Mouse (Mus musculus) erythroid progenitor cell, adult 5-6 weeks (primary cell): Measurements from ENCODE around the gene Gm13083. TPM values are rescaled to one million over a fixed set of nuclear protein-coding genes. Genes with fewer than 3 reads are reported as not detected.
A peak's percentile ranks its signal among the peaks of the same experiment; 100 is the strongest.
"Not testable (repeated sequence)": the region's sequence is repeated elsewhere in the genome, so short reads cannot be mapped to it uniquely, and the experiment has no call there.

Experiments
- ATAC-seq: replicated peaks from 2 replicates; pipeline ENCODE4 v1.8.0; 2016; ENCODE audit warnings: moderate number of reproducible peaks, mild to moderate bottlenecking, moderate TSS enrichment, inconsistent platforms; ENCODE audit not compliant: poor library complexity, low FRiP score, severe bottlenecking
- total RNA-seq, 2 experiments: library from RNA; stranded (forward) in 1 of 2; stranded (reverse) in 1 of 2; fragments of 150-400 nt in 1 of 2; fragments of 186-747, 209-891 nt in 1 of 2; gene quantifications; 2 replicates each; pipeline versions ENCODE4 v1.2.3 to v1.2.4; 2015 to 2017; ENCODE audit warnings: low replicate concordance in 2 of 2

Gm13083 gene
- total RNA-seq (2015; ENCODE audit: low replicate concordance) (not detected in 2 replicates), total RNA-seq (2017; ENCODE audit: low replicate concordance) (not detected in 2 replicates)

DNA sequence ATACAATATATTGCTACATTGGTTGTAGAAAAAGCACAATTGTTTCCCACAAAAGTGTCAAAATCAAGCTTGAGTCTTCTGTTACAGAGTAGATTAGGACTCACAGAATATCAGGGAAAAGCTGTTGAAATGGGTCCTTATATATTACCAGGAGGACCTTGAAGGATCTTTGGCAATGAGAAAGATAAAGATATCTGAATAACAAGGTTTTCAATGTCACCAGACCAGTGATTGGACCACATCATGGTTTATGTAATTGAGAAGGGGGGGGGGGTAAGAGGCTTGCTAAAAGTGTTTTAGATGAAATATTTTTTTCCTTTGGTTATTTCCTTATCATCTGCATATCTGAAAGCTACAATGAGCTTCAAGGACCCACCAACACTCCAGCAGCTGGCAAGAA lies at the start of gene Gm13083:
Gm13083 (plus strand) TSS at position 301 of the 400 bp plus-strand sequence.
- not testable (repeated sequence) for ATAC-seq

DNA sequence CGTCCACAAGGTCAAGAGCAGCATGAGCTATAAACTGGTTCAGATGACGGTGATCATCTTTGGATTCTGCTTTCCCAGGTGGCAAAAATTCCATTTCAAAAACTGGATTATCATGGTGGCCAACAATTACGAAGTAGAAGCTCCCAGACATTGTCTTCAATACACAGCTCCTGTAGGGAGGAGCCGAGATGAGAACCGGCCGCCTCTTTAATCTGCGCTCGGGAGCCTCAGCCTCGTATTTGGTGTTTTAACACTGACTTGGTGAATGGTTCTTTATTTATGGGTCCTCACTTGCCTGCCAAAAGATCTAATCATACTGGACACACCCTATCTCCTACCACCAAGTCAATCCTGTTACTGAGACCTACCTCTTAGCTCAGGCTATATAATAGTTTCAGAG lies 2.9 kb upstream of the Gm13083 start:
- peak; percentile 80 for ATAC-seq

DNA sequence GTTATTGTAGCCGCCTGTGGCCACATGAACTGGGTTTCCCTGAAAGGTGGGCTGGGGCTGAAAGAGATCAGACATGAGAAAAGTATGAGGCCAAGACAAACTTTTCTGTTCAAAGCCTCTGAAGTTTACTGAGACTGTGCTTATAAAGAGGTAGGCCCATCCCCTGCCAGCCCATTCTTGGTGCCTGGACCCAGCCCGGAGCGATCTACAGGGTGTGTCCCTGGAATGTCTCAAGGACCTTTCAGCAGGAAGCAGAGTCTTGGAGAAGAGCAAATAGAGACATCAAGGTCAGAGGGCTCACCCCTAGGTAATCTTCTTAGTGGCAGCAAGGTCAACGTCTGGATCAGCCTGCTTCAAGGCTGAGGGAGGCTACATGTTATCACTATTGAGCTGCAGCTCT lies 3.3 kb downstream of the Gm13083 start:
- not testable (repeated sequence) for ATAC-seq

- not testable (repeated sequence) for ATAC-seq
Observed at GRCm38 (mm10) chr4:143657146-143657545, 42.3 kb downstream of the Gm13083 start, which contains the start of gene Gm13088. Gene Gm13088, minus strand, starts transcription at chr4:143657246.

Other genes starting within 250 kb of the Gm13083 start
- gene Pramel1, start 220.6 kb upstream of the Gm13083 start, total RNA-seq (2015; ENCODE audit: low replicate concordance) = not detected in 2 replicates
- gene Pramel1, start 220.6 kb upstream of the Gm13083 start, total RNA-seq (2017; ENCODE audit: low replicate concordance) = not detected in 2 replicates
- 2.1 and 5.0 TPM in 2 replicates for gene Pramef8, start 202.6 kb upstream of the Gm13083 start, total RNA-seq (2015; ENCODE audit: low replicate concordance)
- gene Pramef8, start 202.6 kb upstream of the Gm13083 start, total RNA-seq (2017; ENCODE audit: low replicate concordance) = 0.15 and 3.3 TPM in 2 replicates
- gene Oog4, start 164.7 kb upstream of the Gm13083 start, total RNA-seq (2015; ENCODE audit: low replicate concordance) = not detected in 2 replicates
- not detected in 2 replicates for gene Oog4, start 164.7 kb upstream of the Gm13083 start, total RNA-seq (2017; ENCODE audit: low replicate concordance)
- gene Gm13043, start 103.7 kb upstream of the Gm13083 start, total RNA-seq (2015; ENCODE audit: low replicate concordance) = not detected in 2 replicates
- gene Gm13043, start 103.7 kb upstream of the Gm13083 start, total RNA-seq (2017; ENCODE audit: low replicate concordance) = not detected in 2 replicates
- not detected in 2 replicates for gene Gm13040, start 79.0 kb upstream of the Gm13083 start, total RNA-seq (2015; ENCODE audit: low replicate concordance)
- gene Gm13040, start 79.0 kb upstream of the Gm13083 start, total RNA-seq (2017; ENCODE audit: low replicate concordance) = not detected in 2 replicates
- gene BC080695, start 63.3 kb upstream of the Gm13083 start, total RNA-seq (2015; ENCODE audit: low replicate concordance) = not detected in 2 replicates
- not detected in 2 replicates for gene BC080695, start 63.3 kb upstream of the Gm13083 start, total RNA-seq (2017; ENCODE audit: low replicate concordance)
- gene Gm13057, start 63.3 kb upstream of the Gm13083 start, total RNA-seq (2015; ENCODE audit: low replicate concordance) = not detected in 2 replicates
- not detected in 2 replicates for gene Gm13057, start 63.3 kb upstream of the Gm13083 start, total RNA-seq (2017; ENCODE audit: low replicate concordance)
- gene Gm13088, start 42.2 kb downstream of the Gm13083 start, total RNA-seq (2015; ENCODE audit: low replicate concordance) = not detected in 2 replicates
- gene Gm13088, start 42.2 kb downstream of the Gm13083 start, total RNA-seq (2017; ENCODE audit: low replicate concordance) = not detected in 2 replicates
- gene Gm13089, start 87.7 kb downstream of the Gm13083 start, total RNA-seq (2015; ENCODE audit: low replicate concordance) = not detected in 2 replicates
- gene Gm13089, start 87.7 kb downstream of the Gm13083 start, total RNA-seq (2017; ENCODE audit: low replicate concordance) = not detected in 2 replicates
- gene Gm13078, start 104.5 kb downstream of the Gm13083 start, total RNA-seq (2015; ENCODE audit: low replicate concordance) = not detected in 2 replicates
- not detected in 2 replicates for gene Gm13078, start 104.5 kb downstream of the Gm13083 start, total RNA-seq (2017; ENCODE audit: low replicate concordance)
- gene Gm13023, start 174.3 kb downstream of the Gm13083 start, total RNA-seq (2015; ENCODE audit: low replicate concordance) = not detected in 2 replicates
- not detected in 2 replicates for gene Gm13023, start 174.3 kb downstream of the Gm13083 start, total RNA-seq (2017; ENCODE audit: low replicate concordance)
- gene Gm13084, start 201.1 kb downstream of the Gm13083 start, total RNA-seq (2015; ENCODE audit: low replicate concordance) = not detected in 2 replicates
- not detected in 2 replicates for gene Gm13084, start 201.1 kb downstream of the Gm13083 start, total RNA-seq (2017; ENCODE audit: low replicate concordance)
- gene Gm13103, start 231.5 kb downstream of the Gm13083 start, total RNA-seq (2015; ENCODE audit: low replicate concordance) = not detected in 2 replicates
- not detected in 2 replicates for gene Gm13103, start 231.5 kb downstream of the Gm13083 start, total RNA-seq (2017; ENCODE audit: low replicate concordance)